Mouse (Mus musculus): ENCODE data around the gene Idh1. TPM values are rescaled to one million over a fixed set of nuclear protein-coding genes. Genes with fewer than 3 reads are reported as not detected.
"Not testable (repeated sequence)": the region's sequence is repeated elsewhere in the genome, so short reads cannot be mapped to it uniquely, and the experiment has no call there.

Gene Idh1
- 494 and 592 TPM in 2 replicates for polyA plus RNA-seq (2014; fragmentation: Nextera tagmentation; extraction: Ambion mirVana)

GRCm38 (mm10) chr1:65186287-65187073 is at the start of gene Idh1, which contains the start of gene Pikfyve:
Gene Idh1 (minus strand): TSS chr1:65186500.
Gene Pikfyve (plus strand): TSS chr1:65186683.
- Histone ChIP-seq H3K4me2 (ENCODE audit: low read length) (peak within 1 kb of the TSS; percentile 66), H3K4me1 (ENCODE audit: control insufficient read depth, insufficient read depth, low read length) (peaks cover 14% of the 10 kb centered on the region; the same call in 1 of the 2 replicates), H3K27me3 (ENCODE audit: control insufficient read depth, insufficient read depth, low read length) (no peaks in the 10 kb centered on the region), H3K4me3 (replicated peaks; ENCODE audit: low read depth, low read length) (peak within 1 kb of the TSS; percentile 84), H3K36me3 (ENCODE audit: control insufficient read depth, insufficient read depth, low read length) (peaks cover 4% of the 10 kb centered on the region; the same call in 1 of the 2 replicates), H3K27ac (replicated peaks; ENCODE audit: low read depth, low read length) (peak within 1 kb of the TSS; percentile 84), H3K9ac (replicated peaks; ENCODE audit: low read length) (peak within 1 kb of the TSS; percentile 86), H3K9me3 (ENCODE audit: control insufficient read depth, low read length) (no peaks in the 10 kb centered on the region)
- ATAC-seq (ENCODE audit: low FRiP score, low TSS enrichment) (peak; percentile 100), DNase-seq (peak; percentile 99)
- WGBS = under 1% methylated on average over 71 of the region's 71 CpGs

GRCm38 (mm10) chr1:65230566-65230965 is 44.3 kb upstream of the Idh1 start:
- H3K27ac ChIP-seq (replicated peaks; ENCODE audit: low read depth, low read length) = no peak overlapping the region
- no peak overlapping the region for H3K4me3 ChIP-seq (replicated peaks; ENCODE audit: low read depth, low read length)
- peaks cover 28% of the 10 kb centered on the region for H3K36me3 ChIP-seq (ENCODE audit: control insufficient read depth, insufficient read depth, low read length)
- 96% methylated on average over 1 of the region's 1 CpGs for WGBS
- no peak overlapping the region for H3K4me2 ChIP-seq (ENCODE audit: low read length)
- H3K9me3 ChIP-seq (ENCODE audit: control insufficient read depth, low read length) = no peaks in the 10 kb centered on the region
- no peaks in the 10 kb centered on the region for H3K27me3 ChIP-seq (ENCODE audit: control insufficient read depth, insufficient read depth, low read length)
- H3K4me1 ChIP-seq (ENCODE audit: control insufficient read depth, insufficient read depth, low read length) = no peaks in the 10 kb centered on the region
- ATAC-seq (ENCODE audit: low FRiP score, low TSS enrichment) = no peak
- no peak for DNase-seq
- no peak overlapping the region for H3K9ac ChIP-seq (replicated peaks; ENCODE audit: low read length)

- not testable (repeated sequence) for H3K27me3 ChIP-seq (ENCODE audit: control insufficient read depth, insufficient read depth, low read length); H3K4me1 ChIP-seq (ENCODE audit: control insufficient read depth, insufficient read depth, low read length); ATAC-seq (ENCODE audit: low FRiP score, low TSS enrichment); H3K9me3 ChIP-seq (ENCODE audit: control insufficient read depth, low read length); H3K4me2 ChIP-seq (ENCODE audit: low read length); DNase-seq; H3K9ac ChIP-seq (replicated peaks; ENCODE audit: low read length); H3K27ac ChIP-seq (replicated peaks; ENCODE audit: low read depth, low read length); H3K4me3 ChIP-seq (replicated peaks; ENCODE audit: low read depth, low read length)
- 91% methylated on average over 3 of the region's 3 CpGs for WGBS
- H3K36me3 ChIP-seq (ENCODE audit: control insufficient read depth, insufficient read depth, low read length) = peaks cover 23% of the 10 kb centered on the region; the same call in 1 of the 2 replicates
These were observed 43.5 kb upstream of the Idh1 start for GRCm38 (mm10) chr1:65229768-65230167.

GRCm38 (mm10) chr1:65227681-65228080 is 41.4 kb upstream of the Idh1 start:
- Histone ChIP-seq H3K9ac (replicated peaks; ENCODE audit: low read length) (no peak overlapping the region), H3K9me3 (ENCODE audit: control insufficient read depth, low read length) (no peaks in the 10 kb centered on the region), H3K4me3 (replicated peaks; ENCODE audit: low read depth, low read length) (no peak overlapping the region), H3K27ac (replicated peaks; ENCODE audit: low read depth, low read length) (no peak overlapping the region), H3K4me2 (ENCODE audit: low read length) (no peak overlapping the region), H3K4me1 (ENCODE audit: control insufficient read depth, insufficient read depth, low read length) (no peaks in the 10 kb centered on the region), H3K36me3 (ENCODE audit: control insufficient read depth, insufficient read depth, low read length) (peaks cover 36% of the 10 kb centered on the region), H3K27me3 (ENCODE audit: control insufficient read depth, insufficient read depth, low read length) (no peaks in the 10 kb centered on the region)
- ATAC-seq (ENCODE audit: low FRiP score, low TSS enrichment) (no peak), DNase-seq (no peak)
- WGBS = 94% methylated on average over 2 of the region's 2 CpGs

- Histone ChIP-seq H3K9ac (replicated peaks; ENCODE audit: low read length) (no peak overlapping the region), H3K27me3 (ENCODE audit: control insufficient read depth, insufficient read depth, low read length) (no peaks in the 10 kb centered on the region), H3K9me3 (ENCODE audit: control insufficient read depth, low read length) (no peaks in the 10 kb centered on the region), H3K36me3 (ENCODE audit: control insufficient read depth, insufficient read depth, low read length) (peaks cover 56% of the 10 kb centered on the region), H3K4me2 (ENCODE audit: low read length) (no peak overlapping the region), H3K27ac (replicated peaks; ENCODE audit: low read depth, low read length) (no peak overlapping the region), H3K4me1 (ENCODE audit: control insufficient read depth, insufficient read depth, low read length) (no peaks in the 10 kb centered on the region), H3K4me3 (replicated peaks; ENCODE audit: low read depth, low read length) (no peak overlapping the region)
- no peak for DNase-seq
- WGBS = 100% methylated on average over 2 of the region's 2 CpGs
- ATAC-seq (ENCODE audit: low FRiP score, low TSS enrichment) = no peak
These were observed 37.4 kb upstream of the Idh1 start for GRCm38 (mm10) chr1:65223654-65224053.

GRCm38 (mm10) chr1:65217972-65218371 is 31.7 kb upstream of the Idh1 start:
- Histone ChIP-seq H3K27ac (replicated peaks; ENCODE audit: low read depth, low read length) (no peak overlapping the region), H3K9me3 (ENCODE audit: control insufficient read depth, low read length) (no peaks in the 10 kb centered on the region), H3K4me1 (ENCODE audit: control insufficient read depth, insufficient read depth, low read length) (no peaks in the 10 kb centered on the region), H3K4me2 (ENCODE audit: low read length) (no peak overlapping the region), H3K4me3 (replicated peaks; ENCODE audit: low read depth, low read length) (no peak overlapping the region), H3K27me3 (ENCODE audit: control insufficient read depth, insufficient read depth, low read length) (no peaks in the 10 kb centered on the region), H3K36me3 (ENCODE audit: control insufficient read depth, insufficient read depth, low read length) (peaks cover 37% of the 10 kb centered on the region), H3K9ac (replicated peaks; ENCODE audit: low read length) (no peak overlapping the region)
- DNase-seq (no peak), ATAC-seq (ENCODE audit: low FRiP score, low TSS enrichment) (no peak)
- WGBS = 94% methylated on average over 1 of the region's 1 CpGs

- DNase-seq (no peak), ATAC-seq (ENCODE audit: low FRiP score, low TSS enrichment) (no peak)
- no peak overlapping the region for H3K4me2 ChIP-seq (ENCODE audit: low read length)
- H3K4me1 ChIP-seq (ENCODE audit: control insufficient read depth, insufficient read depth, low read length) = no peaks in the 10 kb centered on the region
- H3K36me3 ChIP-seq (ENCODE audit: control insufficient read depth, insufficient read depth, low read length) = peaks cover 34% of the 10 kb centered on the region
- H3K4me3 ChIP-seq (replicated peaks; ENCODE audit: low read depth, low read length) = no peak overlapping the region
- WGBS = 93% methylated on average over 2 of the region's 2 CpGs
- H3K27ac ChIP-seq (replicated peaks; ENCODE audit: low read depth, low read length) = no peak overlapping the region
- no peak overlapping the region for H3K9ac ChIP-seq (replicated peaks; ENCODE audit: low read length)
- no peaks in the 10 kb centered on the region for H3K27me3 ChIP-seq (ENCODE audit: control insufficient read depth, insufficient read depth, low read length)
- H3K9me3 ChIP-seq (ENCODE audit: control insufficient read depth, low read length) = no peaks in the 10 kb centered on the region
These were observed 31.3 kb upstream of the Idh1 start for GRCm38 (mm10) chr1:65217567-65217966.

GRCm38 (mm10) chr1:65213214-65213613 is 26.9 kb upstream of the Idh1 start:
- peaks cover 25% of the 10 kb centered on the region for H3K36me3 ChIP-seq (ENCODE audit: control insufficient read depth, insufficient read depth, low read length)
- H3K27ac ChIP-seq (replicated peaks; ENCODE audit: low read depth, low read length) = no peak overlapping the region
- no peak overlapping the region for H3K4me3 ChIP-seq (replicated peaks; ENCODE audit: low read depth, low read length)
- no peak overlapping the region for H3K9ac ChIP-seq (replicated peaks; ENCODE audit: low read length)
- DNase-seq = no peak
- no peaks in the 10 kb centered on the region for H3K27me3 ChIP-seq (ENCODE audit: control insufficient read depth, insufficient read depth, low read length)
- WGBS = 5% methylated on average over 2 of the region's 2 CpGs
- H3K9me3 ChIP-seq (ENCODE audit: control insufficient read depth, low read length) = peaks cover 9% of the 10 kb centered on the region; the same call in 1 of the 2 replicates
- H3K4me2 ChIP-seq (ENCODE audit: low read length) = no peak overlapping the region
- ATAC-seq (ENCODE audit: low FRiP score, low TSS enrichment) = no peak
- no peaks in the 10 kb centered on the region for H3K4me1 ChIP-seq (ENCODE audit: control insufficient read depth, insufficient read depth, low read length)

GRCm38 (mm10) chr1:65204299-65204698 is 18.0 kb upstream of the Idh1 start:
- no peak overlapping the region for H3K9ac ChIP-seq (replicated peaks; ENCODE audit: low read length)
- DNase-seq (no peak), ATAC-seq (ENCODE audit: low FRiP score, low TSS enrichment) (no peak)
- H3K36me3 ChIP-seq (ENCODE audit: control insufficient read depth, insufficient read depth, low read length) = peaks cover 50% of the 10 kb centered on the region
- no peaks in the 10 kb centered on the region for H3K4me1 ChIP-seq (ENCODE audit: control insufficient read depth, insufficient read depth, low read length)
- no peak overlapping the region for H3K4me2 ChIP-seq (ENCODE audit: low read length)
- H3K9me3 ChIP-seq (ENCODE audit: control insufficient read depth, low read length) = no peaks in the 10 kb centered on the region; the same call in 1 of the 2 replicates
- H3K27me3 ChIP-seq (ENCODE audit: control insufficient read depth, insufficient read depth, low read length) = no peaks in the 10 kb centered on the region
- no peak overlapping the region for H3K4me3 ChIP-seq (replicated peaks; ENCODE audit: low read depth, low read length)
- WGBS = 97% methylated on average over 1 of the region's 1 CpGs
- no peak overlapping the region for H3K27ac ChIP-seq (replicated peaks; ENCODE audit: low read depth, low read length)
